Mouse (Mus musculus) MEL (cell line): ENCODE results near the gene Olfr1228.

Experiments
- TBP ChIP-seq: IDR thresholded peaks from 2 replicates; pipeline ENCODE4 v1.8.0; 2011; ENCODE audit warnings: low read depth, low read length, improper control_type of control experiment
- UBTF ChIP-seq: IDR thresholded peaks from 2 replicates; pipeline ENCODE4 v1.6.1; 2012; ENCODE audit warnings: low read depth, mild to moderate bottlenecking, inconsistent platforms, low read length, improper control_type of control experiment, moderate library complexity, borderline replicate concordance; ENCODE audit not compliant: insufficient read depth

- no peak for TF ChIP-seq TBP
- no peak for TF ChIP-seq UBTF
These were observed 34.1 kb upstream of the Olfr1228 start, which contains the start of gene Olfr1229 for GRCm38 (mm10) chr2:89287914-89288313.
